Mouse (Mus musculus): ENCODE results near the gene Oscar.

- no peak for TF ChIP-seq CTCF (IDR thresholded peaks at IDR 0.05)
- no peak for TF ChIP-seq EP300 (IDR thresholded peaks at IDR 0.05)
These were observed 41.0 kb upstream of the Oscar start for GRCm38 (mm10) chr7:3656966-3657365.
